Mouse (Mus musculus): ENCODE measurements around the gene Ndufa3. TPM values are rescaled to one million over a fixed set of nuclear protein-coding genes. Genes with fewer than 3 reads are reported as not detected.
A peak's percentile ranks its signal among the peaks of the same experiment; 100 is the strongest.
"Not testable (repeated sequence)": the region's sequence is repeated elsewhere in the genome, so short reads cannot be mapped to it uniquely, and the experiment has no call there.

Gene Ndufa3
- polyA plus RNA-seq (2016; fragmentation: Nextera tagmentation; extraction: Ambion mirVana) = 550 and 560 TPM in 2 replicates

- peak; percentile 94 for ATAC-seq (ENCODE audit: insufficient number of reproducible peaks, low FRiP score)
- H3K4me1 ChIP-seq (replicated peaks) = peaks cover 7% of the 10 kb centered on the region
- H3K4me2 ChIP-seq = peak within 1 kb of the TSS; percentile 90
- peak within 1 kb of the TSS; percentile 70 for H3K4me3 ChIP-seq
- H3K27ac ChIP-seq (ENCODE audit: poor library complexity, severe bottlenecking) = peak within 1 kb of the TSS; percentile 73
- under 1% methylated on average over 32 of the region's 32 CpGs for WGBS
- H3K9ac ChIP-seq = peak within 1 kb of the TSS; percentile 88
- no peaks in the 10 kb centered on the region for H3K9me3 ChIP-seq (replicated peaks)
- H3K36me3 ChIP-seq = peaks cover 31% of the 10 kb centered on the region
- no peaks in the 10 kb centered on the region; the same call in 1 of the 2 replicates for H3K27me3 ChIP-seq (replicated peaks)
These were observed at the start of gene Ndufa3 for GRCm38 (mm10) chr7:3617242-3617995. TSS of gene Ndufa3 (plus strand) at chr7:3617373.

DNA sequence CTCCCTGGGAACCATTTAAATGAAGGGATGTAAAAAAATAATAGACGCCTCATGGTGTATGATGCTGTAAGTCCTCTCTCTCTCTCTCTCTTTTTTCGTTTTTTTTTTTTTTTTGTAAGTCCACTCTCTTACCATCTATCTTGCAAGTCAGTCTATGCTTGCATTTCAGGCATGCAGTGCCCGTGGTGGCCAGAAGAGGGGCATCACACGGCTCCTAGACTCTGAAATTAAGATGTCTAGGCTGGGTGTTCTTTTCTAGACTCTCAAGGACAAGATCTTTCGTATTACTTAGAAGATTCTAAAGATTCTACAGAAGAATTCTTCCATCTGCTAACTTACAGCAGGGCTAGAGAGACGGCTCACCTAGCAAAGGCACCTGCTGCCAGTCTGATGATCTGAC lies 47.4 kb upstream of the Ndufa3 start:
- 56% methylated on average over 6 of the region's 6 CpGs for WGBS
- Histone ChIP-seq H3K4me1 (replicated peaks) (no peaks in the 10 kb centered on the region), H3K9ac (no peak overlapping the region), H3K9me3 (replicated peaks) (no peaks in the 10 kb centered on the region), H3K36me3 (no peaks in the 10 kb centered on the region), H3K4me3 (no peak overlapping the region), H3K4me2 (no peak overlapping the region), H3K27me3 (replicated peaks) (no peaks in the 10 kb centered on the region), H3K27ac (ENCODE audit: poor library complexity, severe bottlenecking) (no peak overlapping the region)
- no peak for ATAC-seq (ENCODE audit: insufficient number of reproducible peaks, low FRiP score)

DNA sequence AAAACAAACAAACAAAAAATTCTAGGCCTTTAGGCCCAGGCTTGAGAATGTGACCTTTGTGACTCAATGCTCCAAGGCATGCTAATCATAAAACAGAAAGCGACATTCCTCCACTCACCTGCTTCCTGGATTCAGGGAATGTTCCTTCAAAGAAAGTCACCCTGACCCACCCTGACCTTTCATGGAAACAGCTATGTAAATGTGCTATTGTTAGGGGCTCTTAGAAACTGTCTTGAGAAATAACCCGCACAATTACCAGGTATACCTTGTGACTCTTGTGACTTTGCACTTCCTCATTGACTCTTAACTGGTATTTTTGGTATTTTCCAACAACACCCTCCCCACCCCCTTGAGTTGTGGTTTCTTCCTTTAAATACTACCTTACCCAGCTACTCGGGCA lies 46.6 kb upstream of the Ndufa3 start:
- 87% methylated on average over 3 of the region's 3 CpGs for WGBS
- ATAC-seq (ENCODE audit: insufficient number of reproducible peaks, low FRiP score) = not testable (repeated sequence)

GRCm38 (mm10) chr7:3571847-3572246 lies 45.3 kb upstream of the Ndufa3 start:
- H3K27ac ChIP-seq (ENCODE audit: poor library complexity, severe bottlenecking) = no peak overlapping the region
- 83% methylated on average over 1 of the region's 1 CpGs for WGBS
- H3K36me3 ChIP-seq = no peaks in the 10 kb centered on the region
- no peak for ATAC-seq (ENCODE audit: insufficient number of reproducible peaks, low FRiP score)
- no peaks in the 10 kb centered on the region for H3K9me3 ChIP-seq (replicated peaks)
- H3K4me3 ChIP-seq = no peak overlapping the region
- no peak overlapping the region for H3K4me2 ChIP-seq
- no peaks in the 10 kb centered on the region for H3K27me3 ChIP-seq (replicated peaks)
- H3K4me1 ChIP-seq (replicated peaks) = no peaks in the 10 kb centered on the region
- no peak overlapping the region for H3K9ac ChIP-seq

More for the DNA sequence above, 46.6 kb upstream of the Ndufa3 start:
- not testable (repeated sequence) for H3K9me3 ChIP-seq (replicated peaks); H3K9ac ChIP-seq; H3K4me3 ChIP-seq; H3K36me3 ChIP-seq; H3K4me2 ChIP-seq; H3K27ac ChIP-seq (ENCODE audit: poor library complexity, severe bottlenecking); H3K4me1 ChIP-seq (replicated peaks); H3K27me3 ChIP-seq (replicated peaks)

GRCm38 (mm10) chr7:3574216-3574615 lies 43.0 kb upstream of the Ndufa3 start:
- H3K4me3 ChIP-seq = no peak overlapping the region
- no peak for ATAC-seq (ENCODE audit: insufficient number of reproducible peaks, low FRiP score)
- no peaks in the 10 kb centered on the region for H3K4me1 ChIP-seq (replicated peaks)
- H3K36me3 ChIP-seq = no peaks in the 10 kb centered on the region
- H3K4me2 ChIP-seq = no peak overlapping the region
- no peaks in the 10 kb centered on the region for H3K27me3 ChIP-seq (replicated peaks)
- H3K9ac ChIP-seq = no peak overlapping the region
- H3K27ac ChIP-seq (ENCODE audit: poor library complexity, severe bottlenecking) = no peak overlapping the region
- no peaks in the 10 kb centered on the region; the same call in 1 of the 2 replicates for H3K9me3 ChIP-seq (replicated peaks)
- 41% methylated on average over 5 of the region's 5 CpGs for WGBS

DNA sequence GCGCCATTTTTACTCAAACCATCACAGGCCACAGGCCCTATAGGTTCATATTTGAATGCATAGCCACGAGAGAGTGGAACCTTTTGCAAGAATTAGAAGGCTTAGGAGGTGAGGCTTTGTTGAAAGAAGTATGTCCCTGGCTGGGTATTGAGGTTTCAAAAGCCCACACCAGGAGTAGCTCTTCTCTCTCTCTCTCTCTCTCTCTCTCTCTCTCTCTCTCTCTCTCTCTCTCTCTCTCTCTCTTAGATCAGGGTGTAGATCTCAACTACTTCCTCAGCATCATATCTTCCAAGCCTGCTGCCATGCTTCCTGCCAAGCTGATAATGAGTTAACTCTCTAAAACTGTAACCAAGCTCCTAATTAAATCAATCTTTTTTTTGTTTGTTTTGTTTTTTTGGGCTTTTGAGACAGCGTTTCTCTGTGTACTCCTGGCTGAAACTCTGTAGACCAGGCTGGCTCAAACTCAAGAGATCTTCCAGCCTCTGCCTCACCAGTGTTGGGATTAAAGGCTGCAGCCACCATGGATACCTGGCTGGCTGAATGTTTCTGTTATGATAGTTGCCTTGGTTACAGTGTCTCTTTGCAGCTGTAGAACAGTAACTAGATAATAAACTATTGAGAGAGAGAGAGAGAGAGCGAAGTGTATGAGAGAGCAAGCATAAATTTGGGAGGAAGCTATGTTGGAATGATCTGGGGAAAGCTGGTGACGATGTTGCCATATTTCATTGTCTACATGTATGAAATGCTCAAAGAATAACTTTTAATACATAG lies 40.6 kb upstream of the Ndufa3 start:
- no peak overlapping the region for H3K9ac ChIP-seq
- no peak for ATAC-seq (ENCODE audit: insufficient number of reproducible peaks, low FRiP score)
- 67% methylated on average over 5 of the region's 5 CpGs for WGBS

GRCm38 (mm10) chr7:3578196-3578595 lies 39.0 kb upstream of the Ndufa3 start:
- WGBS = 68% methylated on average over 2 of the region's 2 CpGs
- Histone ChIP-seq H3K36me3 (no peaks in the 10 kb centered on the region), H3K9ac (no peak overlapping the region), H3K27ac (ENCODE audit: poor library complexity, severe bottlenecking) (no peak overlapping the region), H3K9me3 (replicated peaks) (peaks cover 8% of the 10 kb centered on the region), H3K27me3 (replicated peaks) (no peaks in the 10 kb centered on the region), H3K4me1 (replicated peaks) (no peaks in the 10 kb centered on the region), H3K4me2 (no peak overlapping the region), H3K4me3 (no peak overlapping the region)
- ATAC-seq (ENCODE audit: insufficient number of reproducible peaks, low FRiP score) = no peak

More for the DNA sequence above, 40.6 kb upstream of the Ndufa3 start:
- Histone ChIP-seq H3K4me2 (no peak overlapping the region), H3K4me3 (no peak overlapping the region), H3K4me1 (replicated peaks) (no peaks in the 10 kb centered on the region), H3K27me3 (replicated peaks) (no peaks in the 10 kb centered on the region), H3K36me3 (no peaks in the 10 kb centered on the region), H3K27ac (ENCODE audit: poor library complexity, severe bottlenecking) (no peak overlapping the region), H3K9me3 (replicated peaks) (peaks cover 5% of the 10 kb centered on the region)

- ATAC-seq (ENCODE audit: insufficient number of reproducible peaks, low FRiP score) = no peak
- no peak overlapping the region for H3K27ac ChIP-seq (ENCODE audit: poor library complexity, severe bottlenecking)
- 61% methylated on average over 6 of the region's 6 CpGs for WGBS
- H3K4me1 ChIP-seq (replicated peaks) = no peaks in the 10 kb centered on the region
- no peak overlapping the region for H3K9ac ChIP-seq
- no peaks in the 10 kb centered on the region for H3K27me3 ChIP-seq (replicated peaks)
- no peak overlapping the region for H3K4me3 ChIP-seq
- no peak overlapping the region for H3K4me2 ChIP-seq
- H3K36me3 ChIP-seq = no peaks in the 10 kb centered on the region
- peaks cover 8% of the 10 kb centered on the region for H3K9me3 ChIP-seq (replicated peaks)
These were observed 38.1 kb upstream of the Ndufa3 start for GRCm38 (mm10) chr7:3578952-3579546.

GRCm38 (mm10) chr7:3580029-3580428 lies 37.1 kb upstream of the Ndufa3 start:
- H3K9ac ChIP-seq = no peak overlapping the region
- H3K36me3 ChIP-seq = no peaks in the 10 kb centered on the region
- no peak overlapping the region for H3K4me2 ChIP-seq
- ATAC-seq (ENCODE audit: insufficient number of reproducible peaks, low FRiP score) = no peak
- no peak overlapping the region for H3K27ac ChIP-seq (ENCODE audit: poor library complexity, severe bottlenecking)
- H3K4me1 ChIP-seq (replicated peaks) = no peaks in the 10 kb centered on the region
- no peaks in the 10 kb centered on the region for H3K27me3 ChIP-seq (replicated peaks)
- 64% methylated on average over 2 of the region's 2 CpGs for WGBS
- H3K9me3 ChIP-seq (replicated peaks) = peaks cover 8% of the 10 kb centered on the region
- no peak overlapping the region for H3K4me3 ChIP-seq

GRCm38 (mm10) chr7:3585763-3586162 lies 31.4 kb upstream of the Ndufa3 start:
- H3K9me3 ChIP-seq (replicated peaks) = peaks cover 8% of the 10 kb centered on the region; the same call in 1 of the 2 replicates
- no peak overlapping the region for H3K27ac ChIP-seq (ENCODE audit: poor library complexity, severe bottlenecking)
- ATAC-seq (ENCODE audit: insufficient number of reproducible peaks, low FRiP score) = no peak
- H3K4me2 ChIP-seq = 0 out of 2 replicates have a peak overlapping the region, but pooled peaks have one; percentile 9
- no peaks in the 10 kb centered on the region for H3K36me3 ChIP-seq
- H3K4me3 ChIP-seq = no peak overlapping the region
- H3K9ac ChIP-seq = no peak overlapping the region
- no peaks in the 10 kb centered on the region for H3K4me1 ChIP-seq (replicated peaks)
- H3K27me3 ChIP-seq (replicated peaks) = no peaks in the 10 kb centered on the region
- WGBS = 1% methylated on average over 6 of the region's 6 CpGs

- Histone ChIP-seq H3K36me3 (no peaks in the 10 kb centered on the region), H3K4me1 (replicated peaks) (no peaks in the 10 kb centered on the region), H3K27me3 (replicated peaks) (no peaks in the 10 kb centered on the region), H3K27ac (ENCODE audit: poor library complexity, severe bottlenecking) (no peak overlapping the region), H3K4me3 (no peak overlapping the region), H3K9me3 (replicated peaks) (peaks cover 6% of the 10 kb centered on the region; the same call in 1 of the 2 replicates), H3K9ac (no peak overlapping the region), H3K4me2 (0 out of 2 replicates have a peak overlapping the region, but pooled peaks have one; percentile 9)
- whole genome bisulfite sequencing = 5% methylated on average over 5 of the region's 5 CpGs
- no peak for ATAC-seq (ENCODE audit: insufficient number of reproducible peaks, low FRiP score)
These were observed 30.9 kb upstream of the Ndufa3 start for GRCm38 (mm10) chr7:3586255-3586654.
